Mouse (Mus musculus): Measurements from ENCODE around the gene Best1. TPM values are rescaled to one million over a fixed set of nuclear protein-coding genes. Genes with fewer than 3 reads are reported as not detected.
"Not testable (repeated sequence)": the region's sequence is repeated elsewhere in the genome, so short reads cannot be mapped to it uniquely, and the experiment has no call there.

Gene Best1
- polyA plus RNA-seq, 1 experiment from 2014 or later: 0.94 TPM

DNA sequence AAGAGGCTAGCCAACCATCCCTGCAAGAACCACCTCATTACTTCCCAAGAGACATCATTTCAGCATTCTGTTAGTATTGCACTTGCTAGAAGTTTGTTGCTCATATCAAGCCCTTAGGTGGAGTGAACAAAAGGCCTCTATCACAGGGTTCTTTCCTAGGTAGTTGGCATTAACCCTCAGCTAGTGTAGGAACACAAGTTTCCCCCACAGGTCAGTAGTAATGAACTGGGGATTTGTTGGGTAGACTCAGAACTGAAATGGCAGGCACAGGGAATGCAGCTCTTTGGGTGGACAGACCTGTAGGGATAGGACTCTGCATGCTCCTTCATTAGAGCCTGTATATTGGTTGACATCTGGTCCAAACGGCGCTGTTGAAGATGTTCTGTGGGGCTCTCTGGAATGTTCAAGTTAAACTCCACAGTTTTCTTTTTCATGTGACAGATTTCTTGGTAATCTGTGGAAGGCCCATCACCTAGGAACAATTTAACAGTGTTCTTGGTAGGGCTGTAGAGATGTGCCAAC is 15.5 kb downstream of the Best1 start:
- Histone ChIP-seq H3K4me1 (peaks cover 17% of the 10 kb centered on the region), H3K4me2 (replicated peaks) (no peak overlapping the region), H3K36me3 (peaks cover 24% of the 10 kb centered on the region), H3K4me3 (no peak overlapping the region), H3K9me3 (replicated peaks) (no peaks in the 10 kb centered on the region), H3K27ac (no peak overlapping the region), H3K9ac (no peak overlapping the region), H3K27me3 (no peaks in the 10 kb centered on the region)
- ATAC-seq (ENCODE audit: low FRiP score): no peak
- WGBS: 97% methylated on average over 2 of the region's 2 CpGs

DNA sequence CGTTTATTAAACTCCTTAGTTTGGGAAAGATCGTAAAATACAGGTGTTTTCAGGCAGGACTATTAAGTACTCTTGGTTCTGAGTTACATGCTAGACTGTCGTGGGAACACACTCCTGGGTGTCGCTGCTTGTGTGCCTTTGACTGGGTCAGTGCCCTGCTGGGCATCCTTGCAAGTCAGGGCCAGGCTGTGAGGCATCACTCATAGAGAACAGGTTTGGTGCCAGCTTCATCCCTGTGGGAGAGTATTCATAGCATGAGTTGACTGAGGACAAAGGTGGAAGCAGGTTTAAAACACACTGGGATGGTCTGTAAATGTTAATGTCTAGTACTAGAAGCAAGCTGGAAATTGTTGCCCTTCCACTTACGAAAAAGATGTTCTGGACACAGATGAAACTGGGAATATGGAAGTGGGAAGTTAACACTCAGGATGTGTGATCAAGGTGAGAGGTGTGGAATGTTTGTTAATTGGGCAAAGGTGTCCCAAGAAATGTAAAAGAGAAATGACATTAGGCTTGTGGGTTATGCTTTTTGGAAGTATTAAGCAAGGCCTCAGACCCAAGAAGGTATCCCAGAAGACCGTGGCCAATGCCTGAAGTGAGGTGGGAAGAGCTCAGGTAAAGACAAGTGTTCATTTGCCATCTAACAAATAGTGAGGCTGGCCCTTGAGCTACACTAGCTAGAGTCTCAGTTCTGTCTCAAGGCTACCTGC is 16.1 kb downstream of the Best1 start:
- Histone ChIP-seq H3K4me3 (no peak overlapping the region), H3K9me3 (replicated peaks) (no peaks in the 10 kb centered on the region), H3K4me2 (replicated peaks) (no peak overlapping the region), H3K36me3 (peaks cover 24% of the 10 kb centered on the region), H3K4me1 (peaks cover 17% of the 10 kb centered on the region), H3K9ac (no peak overlapping the region), H3K27ac (no peak overlapping the region), H3K27me3 (no peaks in the 10 kb centered on the region)
- ATAC-seq (ENCODE audit: low FRiP score): no peak
- 91% methylated on average over 6 of the region's 6 CpGs for WGBS

- Histone ChIP-seq H3K4me2 (replicated peaks) (peak overlapping the region; percentile 75), H3K9ac (no peak overlapping the region; the same call in 1 of the 2 replicates), H3K9me3 (replicated peaks) (no peaks in the 10 kb centered on the region), H3K4me1 (peaks cover 17% of the 10 kb centered on the region), H3K36me3 (peaks cover 24% of the 10 kb centered on the region), H3K4me3 (peak overlapping the region; percentile 80), H3K27me3 (no peaks in the 10 kb centered on the region), H3K27ac (no peak overlapping the region)
- no peak for ATAC-seq (ENCODE audit: low FRiP score)
- 93% methylated on average over 20 of the region's 20 CpGs for WGBS
Observed at GRCm38 (mm10) chr19:9984111-9985055, 17.1 kb downstream of the Best1 start.

- H3K27ac ChIP-seq: peak overlapping the region; percentile 92
- 1% methylated on average over 31 of the region's 31 CpGs for WGBS
Observed at GRCm38 (mm10) chr19:9982852-9983542, 18.4 kb downstream of the Best1 start.

GRCm38 (mm10) chr19:9982151-9982851 is 19.1 kb downstream of the Best1 start:
- peak overlapping the region; percentile 75 for H3K4me2 ChIP-seq (replicated peaks)
- 1% methylated on average over 59 of the region's 59 CpGs for WGBS
- peak overlapping the region; percentile 80 for H3K4me3 ChIP-seq

More at GRCm38 (mm10) chr19:9982852-9983542, 18.4 kb downstream of the Best1 start:
- Histone ChIP-seq H3K9ac (peak overlapping the region; percentile 88), H3K27me3 (no peaks in the 10 kb centered on the region), H3K36me3 (peaks cover 24% of the 10 kb centered on the region), H3K4me3 (peak overlapping the region; percentile 80), H3K9me3 (replicated peaks) (no peaks in the 10 kb centered on the region), H3K4me1 (peaks cover 17% of the 10 kb centered on the region), H3K4me2 (replicated peaks) (peak overlapping the region; percentile 75)
- ATAC-seq (ENCODE audit: low FRiP score): peak; percentile 83

GRCm38 (mm10) chr19:9981621-9982020 is 19.8 kb downstream of the Best1 start:
- peak overlapping the region; percentile 92; the same call in 1 of the 2 replicates for H3K27ac ChIP-seq
- peak overlapping the region; percentile 80 for H3K4me3 ChIP-seq
- H3K4me2 ChIP-seq (replicated peaks): peak overlapping the region; percentile 75
- no peaks in the 10 kb centered on the region for H3K27me3 ChIP-seq
- no peak for ATAC-seq (ENCODE audit: low FRiP score)
- WGBS: 76% methylated on average over 4 of the region's 4 CpGs
- peaks cover 17% of the 10 kb centered on the region for H3K4me1 ChIP-seq
- H3K9ac ChIP-seq: peak overlapping the region; percentile 88
- peaks cover 24% of the 10 kb centered on the region for H3K36me3 ChIP-seq
- no peaks in the 10 kb centered on the region for H3K9me3 ChIP-seq (replicated peaks)

More at GRCm38 (mm10) chr19:9982151-9982851, 19.1 kb downstream of the Best1 start:
- Histone ChIP-seq H3K4me1 (peaks cover 17% of the 10 kb centered on the region), H3K9ac (peak overlapping the region; percentile 88), H3K36me3 (peaks cover 24% of the 10 kb centered on the region), H3K9me3 (replicated peaks) (no peaks in the 10 kb centered on the region), H3K27ac (peak overlapping the region; percentile 92), H3K27me3 (no peaks in the 10 kb centered on the region)
- ATAC-seq (ENCODE audit: low FRiP score): peak; percentile 99

DNA sequence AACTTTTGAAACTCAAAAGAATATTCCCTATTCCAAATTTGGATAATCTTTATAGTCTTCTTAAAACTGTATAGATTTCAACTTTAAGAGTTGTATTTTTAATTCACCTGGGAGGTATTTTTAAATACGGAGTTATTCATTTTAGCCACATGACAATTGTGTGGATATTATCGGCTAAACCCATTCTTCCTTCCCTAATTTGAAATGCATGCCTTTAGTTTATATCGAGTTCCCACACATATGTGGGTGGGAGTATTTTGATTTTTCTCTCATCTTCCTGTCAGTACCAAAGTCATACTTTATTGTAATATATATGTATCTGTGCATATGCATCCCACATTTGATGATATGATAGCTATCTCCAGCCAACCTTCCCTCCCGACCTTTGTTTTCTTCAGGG is 21.2 kb downstream of the Best1 start, which contains the start of gene Fth1:
Fth1 (plus strand) TSS at position 341 of the 400 bp plus-strand sequence.
- H3K4me3 ChIP-seq: no peak within 1 kb of the TSS
- H3K9ac ChIP-seq: no peak within 1 kb of the TSS
- ATAC-seq (ENCODE audit: low FRiP score): no peak
- peak within 1 kb of the TSS; percentile 75; the same call in 1 of the 2 replicates for H3K4me2 ChIP-seq (replicated peaks)
- WGBS: 89% methylated on average over 4 of the region's 4 CpGs
- peaks cover 14% of the 10 kb centered on the region for H3K36me3 ChIP-seq
- no peak within 1 kb of the TSS for H3K27ac ChIP-seq
- H3K27me3 ChIP-seq: no peaks in the 10 kb centered on the region
- H3K9me3 ChIP-seq (replicated peaks): no peaks in the 10 kb centered on the region
- H3K4me1 ChIP-seq: peaks cover 17% of the 10 kb centered on the region

DNA sequence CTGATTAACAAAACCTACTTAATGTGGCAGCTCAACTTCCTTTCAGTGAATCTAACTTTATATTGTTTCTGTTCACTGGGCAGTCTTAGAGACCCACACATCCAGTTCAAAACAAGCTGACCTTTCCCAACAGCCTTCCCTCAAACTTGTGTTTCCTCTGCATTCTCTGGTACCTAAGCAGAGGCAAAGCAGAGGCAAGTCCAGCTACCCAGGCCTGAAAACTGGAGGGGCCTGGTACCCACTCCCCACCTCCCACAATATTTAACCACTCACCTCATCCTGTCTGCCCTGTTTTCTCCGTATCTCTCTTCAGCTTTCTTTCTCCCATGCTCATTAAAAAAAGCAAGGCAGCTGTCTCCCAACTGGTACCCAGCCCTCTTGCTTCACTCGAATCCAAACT is 22.3 kb downstream of the Best1 start:
- H3K9me3 ChIP-seq (replicated peaks): no peaks in the 10 kb centered on the region
- peaks cover 16% of the 10 kb centered on the region for H3K4me1 ChIP-seq
- no peaks in the 10 kb centered on the region for H3K27me3 ChIP-seq
- 83% methylated on average over 2 of the region's 2 CpGs for WGBS
- H3K4me3 ChIP-seq: no peak overlapping the region
- no peak for ATAC-seq (ENCODE audit: low FRiP score)
- H3K36me3 ChIP-seq: peaks cover 3% of the 10 kb centered on the region
- no peak overlapping the region for H3K9ac ChIP-seq
- no peak overlapping the region for H3K27ac ChIP-seq
- no peak overlapping the region for H3K4me2 ChIP-seq (replicated peaks)

GRCm38 (mm10) chr19:9978431-9978951 is 22.9 kb downstream of the Best1 start:
- Histone ChIP-seq H3K9ac (no peak overlapping the region), H3K4me3 (no peak overlapping the region), H3K27me3 (no peaks in the 10 kb centered on the region), H3K9me3 (replicated peaks) (no peaks in the 10 kb centered on the region), H3K4me2 (replicated peaks) (no peak overlapping the region), H3K27ac (no peak overlapping the region), H3K4me1 (peaks cover 9% of the 10 kb centered on the region), H3K36me3 (no peaks in the 10 kb centered on the region)
- 59% methylated on average over 5 of the region's 5 CpGs for WGBS
- ATAC-seq (ENCODE audit: low FRiP score): no peak

DNA sequence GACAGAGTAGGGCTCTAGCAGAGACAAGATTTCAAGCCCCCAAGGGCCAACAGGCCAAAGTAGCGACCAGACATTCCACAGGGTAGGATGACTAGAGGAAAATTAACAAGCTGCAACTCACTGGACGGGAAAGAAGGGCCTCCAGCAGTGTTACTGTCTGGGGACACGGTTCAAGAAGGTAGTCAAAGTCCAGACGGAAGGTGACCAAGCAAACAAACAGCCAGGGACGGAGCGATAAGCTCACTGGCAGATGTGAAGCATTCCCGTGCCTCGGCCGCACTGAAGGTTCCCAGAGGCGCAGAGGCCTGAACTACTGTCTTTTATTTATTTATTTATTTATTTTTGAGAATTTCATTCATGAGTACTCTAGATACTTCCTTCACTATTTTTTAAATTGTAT is 24.3 kb downstream of the Best1 start:
- no peaks in the 10 kb centered on the region for H3K27me3 ChIP-seq
- H3K9me3 ChIP-seq (replicated peaks): no peaks in the 10 kb centered on the region
- no peak overlapping the region for H3K4me3 ChIP-seq
- peaks cover 7% of the 10 kb centered on the region for H3K4me1 ChIP-seq
- H3K36me3 ChIP-seq: no peaks in the 10 kb centered on the region
- WGBS: 86% methylated on average over 10 of the region's 10 CpGs
- H3K27ac ChIP-seq: no peak overlapping the region
- no peak overlapping the region for H3K9ac ChIP-seq
- no peak overlapping the region for H3K4me2 ChIP-seq (replicated peaks)
- no peak for ATAC-seq (ENCODE audit: low FRiP score)

- not testable (repeated sequence) for H3K4me3 ChIP-seq; H3K27ac ChIP-seq; H3K27me3 ChIP-seq; H3K36me3 ChIP-seq; H3K9ac ChIP-seq; ATAC-seq (ENCODE audit: low FRiP score); H3K4me1 ChIP-seq; H3K9me3 ChIP-seq (replicated peaks); H3K4me2 ChIP-seq (replicated peaks)
- 65% methylated on average over 2 of the region's 2 CpGs for WGBS
Observed at GRCm38 (mm10) chr19:9974853-9975252, 26.6 kb downstream of the Best1 start.
